8 mouse cellular contexts compared by ENCODE assay signal in the genomic region with DNA sequence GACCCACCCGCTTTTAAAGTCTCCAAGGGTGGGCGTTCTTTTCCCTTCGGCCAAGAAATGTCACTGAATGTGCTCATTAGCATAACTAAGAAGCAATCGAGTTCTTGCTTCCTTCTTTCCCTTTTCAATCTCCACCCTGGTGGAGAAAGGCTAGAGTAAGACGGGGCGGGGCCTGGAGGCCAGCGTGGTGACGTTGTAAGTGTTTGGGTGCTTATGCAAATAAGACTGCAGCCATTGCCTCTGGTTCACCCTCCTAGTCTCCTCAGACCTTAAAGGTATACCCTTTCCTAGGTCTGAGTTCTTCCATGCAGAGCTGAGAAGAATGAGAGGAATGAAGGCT. TPM values are rescaled to one million over a fixed set of nuclear protein-coding genes. Genes with fewer than 3 reads are reported as not detected.
DNase-seq lines count a peak whose midpoint lies in the region; ATAC-seq lines count a peak whose summit lies in the region.

No protein-coding gene starts in this region.

- peaks cover 15% of the 10 kb centered on the region; the same call in 1 of the 2 replicates for H3K27me3 ChIP-seq in kidney, embryonic 14.5 days (ENCODE audit: control insufficient read depth, insufficient read depth, low read length)
- H3K27me3 ChIP-seq in limb, embryonic 15.5 days: peaks cover 14% of the 10 kb centered on the region
- H3K27me3 ChIP-seq in midbrain, embryonic 15.5 days (replicated peaks): no peaks in the 10 kb centered on the region

- H3K9me3 ChIP-seq in kidney, embryonic 14.5 days (ENCODE audit: control insufficient read depth, low read length): no peaks in the 10 kb centered on the region
- H3K9me3 ChIP-seq in limb, embryonic 15.5 days: no peaks in the 10 kb centered on the region
- no peaks in the 10 kb centered on the region for H3K9me3 ChIP-seq in midbrain, embryonic 15.5 days

- H3K4me2 ChIP-seq in kidney, embryonic 14.5 days (replicated peaks; ENCODE audit: low read depth, low read length): peak overlapping the region; percentile 95
- H3K4me2 ChIP-seq in limb, embryonic 15.5 days: peak overlapping the region; percentile 92
- H3K4me2 ChIP-seq in midbrain, embryonic 15.5 days: peak overlapping the region; percentile 89

- ATAC-seq in kidney, embryonic 14.5 days (ENCODE audit: low FRiP score, low TSS enrichment): peak; percentile 97
- ATAC-seq in limb, embryonic 15.5 days (ENCODE audit: insufficient number of reproducible peaks, low FRiP score, low TSS enrichment, low read depth): 0 out of 2 replicates have a peak, but pooled peaks have one; percentile 72
- ATAC-seq in midbrain, embryonic 15.5 days (replicated peaks): peak; percentile 91

- peak overlapping the region; percentile 47; the same call in 1 of the 2 replicates for H3K9ac ChIP-seq in kidney, embryonic 14.5 days (ENCODE audit: low read depth, low read length)
- H3K9ac ChIP-seq in limb, embryonic 15.5 days: no peak overlapping the region
- H3K9ac ChIP-seq in midbrain, embryonic 15.5 days: peak overlapping the region; percentile 64

- H3K4me3 ChIP-seq in kidney, embryonic 14.5 days (ENCODE audit: low read length): peak overlapping the region; percentile 53
- H3K4me3 ChIP-seq in limb, embryonic 15.5 days: peak overlapping the region; percentile 47
- H3K4me3 ChIP-seq in midbrain, embryonic 15.5 days: peak overlapping the region; percentile 56

- no peaks in the 10 kb centered on the region for H3K4me1 ChIP-seq in kidney, embryonic 14.5 days (ENCODE audit: control insufficient read depth, insufficient read depth, low read length)
- peaks cover 16% of the 10 kb centered on the region for H3K4me1 ChIP-seq in limb, embryonic 15.5 days
- peaks cover 8% of the 10 kb centered on the region for H3K4me1 ChIP-seq in midbrain, embryonic 15.5 days

- H3K36me3 ChIP-seq in kidney, embryonic 14.5 days (ENCODE audit: control insufficient read depth, insufficient read depth, low read length): no peaks in the 10 kb centered on the region
- H3K36me3 ChIP-seq in limb, embryonic 15.5 days: no peaks in the 10 kb centered on the region
- no peaks in the 10 kb centered on the region for H3K36me3 ChIP-seq in midbrain, embryonic 15.5 days (replicated peaks)

- intact Hi-C loops in gastrocnemius, postnatal 36 days (cut with DNase I): no loop called here

- DNase-seq in gastrocnemius, adult 18-20 months (ENCODE audit: low spot score): peak; percentile 2
- no peak for DNase-seq in gastrocnemius, postnatal 36 days
- peak; percentile 71 for DNase-seq in cerebellum, adult 8-10 months
- peak; percentile 64 to 79 for DNase-seq in frontal cortex, adult 2 months (ENCODE audit: extremely low spot score in 1 of 2, low spot score in 1 of 2)
- peak; percentile 65 for DNase-seq in telencephalon, adult 2 months (ENCODE audit: low read depth, low spot score)

- 0% methylated on average over 8 of the region's 8 CpGs for WGBS in kidney, embryonic 14.5 days
- WGBS in limb, embryonic 15.5 days: 0% methylated on average over 8 of the region's 8 CpGs
- 0% methylated on average over 8 of the region's 8 CpGs for WGBS in midbrain, embryonic 15.5 days

- H3K27ac ChIP-seq in kidney, embryonic 14.5 days (ENCODE audit: low read depth, low read length): no peak overlapping the region
- no peak overlapping the region for H3K27ac ChIP-seq in limb, embryonic 15.5 days
- H3K27ac ChIP-seq in midbrain, embryonic 15.5 days: peak overlapping the region; percentile 76

RNA-seq across cellular contexts. Expression of a gene that starts 1.5 kb away (rescaled TPM):
- under 1 TPM in 1 of 2 experiments, not detected in 1; 0.23 TPM for total RNA-seq in gastrocnemius, adult 18-20 months (2021)
- under 1 TPM; 0.12 to 0.13 TPM for total RNA-seq in gastrocnemius, postnatal 36 days (2021)
- polyA plus RNA-seq in frontal cortex, adult 2 months (2012; rRNA removed): 23.7 and 33.0 TPM in 2 replicates
- polyA plus RNA-seq in kidney, embryonic 14.5 days (2014; fragmentation: Nextera tagmentation; extraction: Ambion mirVana): 2.3 and 4.9 TPM in 2 replicates
- polyA plus RNA-seq in limb, embryonic 15.5 days (2015; fragmentation: Nextera tagmentation; extraction: Ambion mirVana): 2.5 and 2.9 TPM in 2 replicates
- polyA plus RNA-seq in midbrain, embryonic 15.5 days (2015; fragmentation: Nextera tagmentation; extraction: Ambion mirVana): 45.3 and 51.7 TPM in 2 replicates

Comparison
In these comparisons a context has a peak if more than half of its experiments do, and no peak if none do; other contexts are left out.
1. DNase-seq: peak in gastrocnemius, adult 18-20 months (single experiment), cerebellum, adult 8-10 months (single experiment), frontal cortex, adult 2 months (2 of 2) and telencephalon, adult 2 months (single experiment); none in gastrocnemius, postnatal 36 days (0 of 2).
2. Peak in every context shown above with its lines, with median percentiles within 50 percentile points of each other: ATAC-seq, H3K4me2 ChIP-seq and H3K4me3 ChIP-seq.